17 mouse cellular contexts compared by ENCODE assay signal in the genomic region with DNA sequence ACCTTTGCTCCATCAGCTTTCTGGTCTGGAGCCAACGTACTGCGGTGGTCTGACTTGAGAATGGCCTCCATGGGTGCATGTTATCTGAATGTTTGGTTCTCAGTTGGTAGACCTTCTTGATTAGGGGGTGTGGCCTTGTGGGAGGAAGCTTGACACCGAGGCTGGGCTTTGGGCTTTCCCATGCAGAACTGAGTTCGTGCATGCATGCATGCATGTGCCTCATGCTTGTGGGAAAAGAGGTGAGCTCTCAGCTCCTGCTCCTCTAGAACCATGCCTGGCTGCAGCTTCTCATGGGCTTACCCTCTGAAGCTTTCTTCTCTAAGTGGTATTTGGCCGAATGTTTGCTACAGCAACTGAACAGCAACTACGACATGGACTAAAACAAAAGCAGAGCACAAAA.
"Had no signal": no experiment of that assay in that cellular context is flagged by ENCODE, and none has a peak within 500 bp of the region (broad histone marks: within the 10 kb centered on the region; RNA-seq: fewer than 3 reads in every experiment).

No protein-coding gene starts in this region.

- H3K9ac ChIP-seq: liver, postnatal 0 days; lung, embryonic 15.5 days; midbrain, embryonic 13.5 days; midbrain, embryonic 15.5 days; neural tube, embryonic 12.5 days; stomach, embryonic 15.5 days had no signal

- DNase-seq: liver, postnatal 0 days; lung, adult 2 months; lung, postnatal 14 days; lung, postnatal 36 days; right cerebral cortex, postnatal 14 days; thymus, adult 2 months; thymus, postnatal 25 days; thymus, postnatal 4 days had no signal

- H3K4me1 ChIP-seq: lung, embryonic 15.5 days; stomach, embryonic 15.5 days had no signal

- H3K36me3 ChIP-seq: midbrain, embryonic 15.5 days; stomach, embryonic 15.5 days had no signal

- H3K27ac ChIP-seq: lung, embryonic 15.5 days; macrophage; midbrain, embryonic 13.5 days; midbrain, embryonic 15.5 days; neural tube, embryonic 12.5 days; stomach, embryonic 15.5 days; stomach, postnatal 0 days had no signal

- H3K27me3 ChIP-seq: megakaryocyte, embryonic 14.5 days; midbrain, embryonic 13.5 days; midbrain, embryonic 15.5 days; neural tube, embryonic 12.5 days; stomach, embryonic 15.5 days had no signal

- H3K4me3 ChIP-seq: lung, embryonic 15.5 days; megakaryocyte, embryonic 14.5 days; midbrain, embryonic 13.5 days; midbrain, embryonic 15.5 days; neural tube, embryonic 12.5 days; stomach, embryonic 15.5 days had no signal

- H3K4me2 ChIP-seq: lung, embryonic 15.5 days; midbrain, embryonic 11.5 days; midbrain, embryonic 13.5 days; midbrain, embryonic 15.5 days; neural tube, embryonic 12.5 days; stomach, embryonic 15.5 days had no signal

- H3K9me3 ChIP-seq: lung, embryonic 15.5 days; megakaryocyte, embryonic 14.5 days; midbrain, embryonic 13.5 days; midbrain, embryonic 15.5 days; neural tube, embryonic 12.5 days; stomach, embryonic 15.5 days had no signal
